Mouse (Mus musculus): ENCODE results near the gene Zfp408.

- no peak for TF ChIP-seq CTCF (IDR thresholded peaks at IDR 0.05; ENCODE audit: low read depth)
- peak; percentile 84 for TF ChIP-seq EP300 (IDR thresholded peaks at IDR 0.05; ENCODE audit: low read depth)
Observed at GRCm38 (mm10) chr2:91649553-91650359, at the start of gene Zfp408, which contains the start of gene Arhgap1.
